Mouse (Mus musculus): ENCODE measurements around the gene Rnf168. TPM values are rescaled to one million over a fixed set of nuclear protein-coding genes. Genes with fewer than 3 reads are reported as not detected.
"Not testable (repeated sequence)": the region's sequence is repeated elsewhere in the genome, so short reads cannot be mapped to it uniquely, and the experiment has no call there.

Gene Rnf168
- total RNA-seq (2021), result 10 to 100 TPM; 24.8 to 29.8 TPM

DNA sequence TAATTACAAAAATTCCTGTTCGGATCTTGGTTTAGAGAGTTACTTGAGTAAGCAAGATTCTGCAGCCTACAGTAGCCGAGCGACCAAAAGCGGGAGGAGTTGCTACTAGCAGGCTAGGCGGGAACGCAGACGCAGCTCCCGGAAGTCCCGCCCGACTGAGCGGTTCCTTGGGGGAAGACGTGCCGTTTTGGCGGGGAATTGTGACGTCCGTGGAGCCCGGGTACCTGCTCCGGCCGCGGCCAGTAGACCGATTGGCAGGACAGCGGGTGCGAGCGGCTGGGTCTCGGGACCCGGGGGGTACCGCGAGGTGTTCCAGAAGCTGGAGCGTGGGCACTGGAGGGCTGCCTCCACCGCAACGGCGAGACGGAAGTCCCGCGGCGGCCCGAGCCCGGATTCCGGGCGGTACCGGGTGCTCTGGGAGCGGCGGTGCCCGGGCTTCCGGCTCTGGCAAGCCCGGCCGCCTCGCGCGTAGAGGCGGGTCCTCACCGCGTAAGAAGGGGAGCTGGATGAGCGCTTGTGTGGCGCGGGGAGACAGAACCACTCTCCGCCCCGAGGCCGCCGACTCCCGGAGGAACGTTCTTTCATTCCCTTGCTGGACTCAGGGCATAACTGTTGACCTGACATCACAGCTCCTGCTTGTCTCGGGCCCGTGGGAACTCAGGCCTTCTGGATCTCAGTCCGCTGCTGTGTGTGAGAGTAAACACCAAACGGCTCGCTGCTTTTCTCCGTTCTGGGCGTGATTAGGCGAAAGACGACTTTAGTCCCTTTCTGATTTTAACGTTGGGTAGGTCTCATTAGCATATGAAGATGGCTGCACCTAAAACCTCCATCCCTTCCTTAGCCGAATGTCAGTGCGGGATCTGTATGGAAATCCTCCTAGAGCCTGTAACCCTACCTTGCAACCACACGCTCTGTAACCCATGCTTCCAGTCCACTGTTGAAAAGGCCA lies at the start of gene Rnf168:
Gene Rnf168 (plus strand): TSS at position 152 of the 949 bp plus-strand sequence.
- peak; percentile 92 to 94 for DNase-seq (ENCODE audit: low spot score in 2 of 2)
- intact Hi-C loops (cut with DNase I), result loop anchor here (2.0 kb wide), 1 partner anchor 31 kb away; the partner anchor contains the start of genes Fbxo45 and Wdr53

DNA sequence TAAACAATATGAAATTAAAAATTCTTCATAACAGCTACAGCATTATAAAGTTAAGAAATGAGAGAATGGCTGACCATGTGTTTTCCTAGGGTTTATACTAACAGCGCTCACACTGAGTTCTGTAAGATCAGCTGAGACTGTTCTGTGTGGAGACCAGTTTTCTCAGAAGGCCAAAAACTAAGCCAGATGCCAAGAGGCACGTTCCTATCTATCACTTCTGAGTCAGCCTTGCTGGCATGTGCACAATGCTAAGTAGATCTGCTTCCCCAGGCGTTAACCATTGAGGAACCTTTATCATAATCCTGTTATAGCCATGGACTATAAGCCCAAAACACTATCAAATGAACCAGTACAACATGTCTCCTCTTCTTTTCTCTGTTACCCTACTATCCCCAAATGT lies 45.2 kb upstream of the Rnf168 start:
- DNase-seq (ENCODE audit: low spot score in 2 of 2); intact Hi-C loops (cut with DNase I): not testable (repeated sequence)

GRCm38 (mm10) chr16:32237930-32238680 lies 39.2 kb upstream of the Rnf168 start:
- DNase-seq (ENCODE audit: low spot score in 2 of 2), result no peak
- intact Hi-C loops (cut with DNase I), result no loop called here

- no peak for DNase-seq (ENCODE audit: low spot score in 2 of 2)
- intact Hi-C loops (cut with DNase I), result no loop called here
Observed at GRCm38 (mm10) chr16:32239428-32240312, 37.6 kb upstream of the Rnf168 start.

DNA sequence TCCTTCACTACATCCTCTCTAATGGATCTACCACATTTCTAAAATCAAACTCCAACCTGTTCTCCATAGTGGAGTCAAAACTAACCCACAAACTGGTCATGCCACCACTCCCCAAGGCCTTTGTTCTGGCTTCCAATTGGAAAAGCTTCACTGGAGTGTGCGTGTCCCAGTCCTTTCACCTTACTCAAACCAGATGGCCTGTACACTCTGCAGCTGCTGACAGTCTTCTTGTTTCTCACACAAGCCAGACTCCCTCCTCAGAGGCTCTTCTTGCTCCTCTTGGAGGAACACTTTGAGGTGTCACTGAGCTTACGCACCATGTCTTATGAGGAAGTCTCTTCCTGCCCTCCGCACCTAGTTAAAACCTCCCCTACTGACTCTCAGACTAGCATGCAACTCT lies 33.4 kb upstream of the Rnf168 start:
- intact Hi-C loops (cut with DNase I), result no loop called here
- DNase-seq (ENCODE audit: low spot score in 2 of 2), result no peak

- no peak for DNase-seq (ENCODE audit: low spot score in 2 of 2)
- intact Hi-C loops (cut with DNase I), result loop anchor here (2.0 to 5.0 kb wide), 3 partner anchors 30 to 134 kb away; partner anchors contain the start of genes Nrros and Rnf168
Observed at GRCm38 (mm10) chr16:32246351-32246791, 30.9 kb upstream of the Rnf168 start.

DNA sequence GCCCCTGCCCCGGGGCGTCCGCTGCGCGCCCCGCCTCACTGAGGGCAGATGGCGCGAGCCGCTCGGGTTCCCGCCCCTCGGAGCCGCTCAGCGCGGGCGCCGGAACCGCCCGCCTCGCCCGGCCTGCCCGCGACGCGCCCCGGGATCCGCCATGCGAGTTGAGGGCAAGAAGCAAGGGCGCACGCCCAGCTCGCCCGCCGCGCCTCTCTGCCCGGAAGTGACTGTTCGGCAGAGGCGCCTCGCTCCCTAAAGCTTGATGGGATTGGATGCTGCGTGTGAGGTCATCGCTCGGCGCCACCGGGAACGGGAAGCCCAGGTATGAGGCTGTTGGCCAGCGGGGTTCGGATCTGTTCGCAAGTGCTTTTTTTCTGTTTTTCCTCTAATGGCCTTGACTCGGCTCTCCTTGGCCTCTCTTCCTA lies 30.3 kb upstream of the Rnf168 start, which contains the start of the genes Fbxo45 and Wdr53:
Gene Fbxo45 (minus strand): TSS at position 207 of the 419 bp plus-strand sequence.
Gene Wdr53 (plus strand): TSS at position 276 of the 419 bp plus-strand sequence.
- intact Hi-C loops (cut with DNase I), result loop anchor here (1.0 to 5.0 kb wide), 4 partner anchors 30 to 299 kb away; partner anchors contain the start of genes 0610012G03Rik, Ncbp2, Nrros and Rnf168

DNA sequence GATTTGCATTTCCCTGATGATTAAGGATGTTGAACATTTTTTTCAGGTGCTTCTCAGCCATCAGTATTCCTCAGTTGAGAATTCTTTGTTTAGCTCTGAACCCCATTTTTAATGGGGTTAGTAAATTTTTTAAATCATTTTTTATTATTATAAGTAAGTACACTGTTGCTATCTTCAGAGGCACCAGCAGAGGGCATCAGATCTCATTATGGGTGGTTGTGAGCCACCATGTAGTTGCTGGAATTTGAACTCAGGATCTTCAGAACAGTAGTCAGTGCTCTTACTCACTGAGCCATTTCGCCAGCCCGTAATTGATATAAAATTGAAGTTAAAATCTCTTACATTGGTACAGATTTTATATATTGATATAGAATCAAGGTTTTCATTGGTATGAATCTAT lies 13.0 kb upstream of the Rnf168 start:
- DNase-seq (ENCODE audit: low spot score in 2 of 2); intact Hi-C loops (cut with DNase I): not testable (repeated sequence)

More for the DNA sequence above, 30.3 kb upstream of the Rnf168 start, which contains the start of the genes Fbxo45 and Wdr53:
- peak; percentile 98 for DNase-seq (ENCODE audit: low spot score in 2 of 2)

- no peak for DNase-seq (ENCODE audit: low spot score in 2 of 2)
- intact Hi-C loops (cut with DNase I), result no loop called here
Observed at GRCm38 (mm10) chr16:32271291-32271690, 6.0 kb upstream of the Rnf168 start, which contains the start of gene Smco1. Gene Smco1 (plus strand): TSS chr16:32271468.

- DNase-seq (ENCODE audit: low spot score in 2 of 2), result no peak
- intact Hi-C loops (cut with DNase I), result no loop called here
Observed at GRCm38 (mm10) chr16:32273338-32273737, 3.9 kb upstream of the Rnf168 start.

- no peak for DNase-seq (ENCODE audit: low spot score in 2 of 2)
- intact Hi-C loops (cut with DNase I), result no loop called here
Observed at GRCm38 (mm10) chr16:32275041-32275440, 2.2 kb upstream of the Rnf168 start.

GRCm38 (mm10) chr16:32275830-32276229 lies 1.4 kb upstream of the Rnf168 start:
- intact Hi-C loops (cut with DNase I), result loop anchor here (2.0 kb wide), 1 partner anchor 29 kb away; the partner anchor contains the start of genes Fbxo45 and Wdr53
- DNase-seq (ENCODE audit: low spot score in 2 of 2), result no peak

DNA sequence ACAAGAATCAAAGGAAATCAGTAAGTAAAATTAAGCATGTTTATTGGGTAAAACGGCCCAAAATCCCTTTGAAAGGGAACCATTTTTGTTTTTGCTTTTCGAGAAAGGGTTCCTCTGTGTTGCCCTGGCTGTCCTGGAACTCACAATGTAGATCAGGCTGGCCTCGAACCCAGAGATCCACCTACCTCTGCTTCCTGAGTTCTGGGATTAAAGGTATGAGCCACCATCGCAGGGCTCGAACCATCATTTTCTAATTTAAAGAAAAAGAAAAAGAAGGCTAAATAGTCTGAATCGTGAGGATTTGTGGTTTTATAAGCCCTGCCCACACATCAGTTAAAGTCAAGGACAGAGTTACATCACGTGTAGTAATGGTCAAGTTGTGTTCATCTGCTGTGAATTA lies 1.1 kb downstream of the Rnf168 start:
- intact Hi-C loops (cut with DNase I), result no loop called here
- no peak for DNase-seq (ENCODE audit: low spot score in 2 of 2)

DNA sequence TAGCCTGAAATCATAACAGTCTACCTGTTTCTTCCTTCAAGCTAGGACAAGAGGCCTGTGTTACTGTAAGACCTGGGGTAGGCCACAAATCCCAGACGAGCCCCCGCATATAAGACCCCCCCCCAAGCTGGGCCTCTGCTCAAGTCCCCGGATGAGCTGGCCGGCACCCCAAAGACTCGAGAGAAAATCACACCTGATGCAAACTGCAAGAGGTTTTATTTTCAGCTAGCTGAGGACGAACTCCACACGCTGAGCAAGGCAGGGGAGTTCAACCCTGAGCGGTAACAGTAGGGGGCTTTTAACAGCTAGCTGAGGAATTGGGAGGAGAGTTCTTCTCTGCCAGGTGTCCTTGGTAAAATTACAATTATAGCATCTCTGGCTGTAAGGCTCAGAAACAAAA lies 3.0 kb downstream of the Rnf168 start:
- no peak for DNase-seq (ENCODE audit: low spot score in 2 of 2)
- intact Hi-C loops (cut with DNase I), result no loop called here

GRCm38 (mm10) chr16:32282608-32283007 lies 5.3 kb downstream of the Rnf168 start:
- intact Hi-C loops (cut with DNase I), result no loop called here
- DNase-seq (ENCODE audit: low spot score in 2 of 2), result no peak

DNA sequence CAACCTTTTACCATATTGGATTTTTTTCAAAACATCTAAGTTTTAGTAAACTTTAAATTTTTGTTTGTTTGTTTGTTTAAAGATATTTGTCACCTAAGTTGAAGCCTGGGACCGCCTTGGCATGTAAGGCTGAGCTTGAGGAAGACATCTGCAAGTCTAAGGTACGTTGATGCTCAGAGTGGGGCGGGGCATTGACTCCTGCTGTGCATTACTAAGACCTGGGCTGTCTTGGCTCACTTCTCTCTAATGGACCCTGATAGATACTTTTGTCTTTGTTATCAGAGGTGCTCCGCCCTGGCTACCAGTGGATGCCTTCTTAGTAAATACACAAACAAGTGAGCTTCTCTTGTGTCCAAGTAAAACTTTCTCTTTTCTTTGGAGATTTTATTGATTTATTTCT lies 14.6 kb downstream of the Rnf168 start:
- DNase-seq (ENCODE audit: low spot score in 2 of 2), result no peak
- intact Hi-C loops (cut with DNase I), result no loop called here

- DNase-seq (ENCODE audit: low spot score in 2 of 2); intact Hi-C loops (cut with DNase I): not testable (repeated sequence)
Observed at GRCm38 (mm10) chr16:32299617-32300016, 22.4 kb downstream of the Rnf168 start.

- intact Hi-C loops (cut with DNase I), result no loop called here
- DNase-seq (ENCODE audit: low spot score in 2 of 2), result no peak
Observed at GRCm38 (mm10) chr16:32303046-32303445, 25.8 kb downstream of the Rnf168 start.

GRCm38 (mm10) chr16:32303886-32304285 lies 26.6 kb downstream of the Rnf168 start:
- DNase-seq (ENCODE audit: low spot score in 2 of 2), result no peak
- intact Hi-C loops (cut with DNase I), result no loop called here
